Mouse (Mus musculus) bone marrow, adult 2 months (tissue): Measurements from ENCODE around the gene Fam189a1. TPM values are rescaled to one million over a fixed set of nuclear protein-coding genes. Genes with fewer than 3 reads are reported as not detected.

Experiments
- H3K27ac ChIP-seq: fragments of 200-500 bp; 2 replicates; pipeline ENCODE4 v1.5.1; 2012; ENCODE audit warnings: low read depth, mild to moderate bottlenecking, control low read depth, inconsistent platforms, low read length; ENCODE audit not compliant: control insufficient read depth, poor library complexity, insufficient read depth
- H3K4me1 ChIP-seq: fragments of 200-500 bp; 2 replicates; pipeline ENCODE4 v1.6.1; 2011; ENCODE audit warnings: low read length; ENCODE audit not compliant: control insufficient read depth, insufficient read depth
- H3K4me3 ChIP-seq: fragments of 200-500 bp; replicated peaks from 2 replicates; pipeline ENCODE3; 2011; ENCODE audit warnings: mild to moderate bottlenecking, low read depth, low read length, control low read depth; ENCODE audit not compliant: control insufficient read depth
- CTCF ChIP-seq: fragments of 200-500 bp; IDR thresholded peaks from 2 replicates; pipeline ENCODE4 v1.5.1; 2011; ENCODE audit warnings: low read length, control low read depth; ENCODE audit not compliant: control insufficient read depth, insufficient read depth
- POLR2A ChIP-seq: fragments of 200-500 bp; IDR thresholded peaks from 2 replicates; pipeline ENCODE4 v1.6.1; 2011; ENCODE audit warnings: low read depth, mild to moderate bottlenecking, control low read depth, low read length, borderline replicate concordance; ENCODE audit not compliant: control insufficient read depth
- WGBS: fragments of 180-500 bp; shearing (Covaris S2); methylation state at CpG from one replicate; pipeline ENCODE4 v1.1.7; 2018; 5-methylcytosine and 5-hydroxymethylcytosine counted together
- polyA plus RNA-seq: library from polyadenylated mRNA; stranded (reverse); fragments of >200 nt; gene quantifications from 2 replicates; pipeline ENCODE4 v1.2.4, GENCODE M21; 2011; ENCODE audit warnings: low replicate concordance; ENCODE audit not compliant: missing spikeins, insufficient read depth, insufficient read length

The Fam189a1 gene
- polyA plus RNA-seq, 1 experiment: not detected

- H3K4me3 ChIP-seq: no peak overlapping the region
- 27% methylated on average over 6 of the region's 6 CpGs for WGBS
- no peak for TF ChIP-seq POLR2A
- TF ChIP-seq CTCF: no peak
- no peak overlapping the region for H3K27ac ChIP-seq
- no peaks in the 10 kb centered on the region for H3K4me1 ChIP-seq
Observed at GRCm38 (mm10) chr7:65031195-65031594, 125.2 kb downstream of the Fam189a1 start.

- 89% methylated on average over 16 of the region's 16 CpGs for WGBS
- Histone ChIP-seq H3K27ac (no peak overlapping the region), H3K4me3 (no peak overlapping the region), H3K4me1 (no peaks in the 10 kb centered on the region)
- TF ChIP-seq POLR2A (no peak), CTCF (no peak)
Observed at GRCm38 (mm10) chr7:65029985-65030384, 126.4 kb downstream of the Fam189a1 start.

- 57% methylated on average over 2 of the region's 2 CpGs for WGBS
- Histone ChIP-seq H3K27ac (no peak overlapping the region), H3K4me1 (no peaks in the 10 kb centered on the region), H3K4me3 (no peak overlapping the region)
- TF ChIP-seq POLR2A (no peak), CTCF (no peak)
Observed at GRCm38 (mm10) chr7:65021298-65021697, 135.1 kb downstream of the Fam189a1 start.

- Histone ChIP-seq H3K27ac (no peak overlapping the region), H3K4me3 (no peak overlapping the region), H3K4me1 (no peaks in the 10 kb centered on the region)
- WGBS: 82% methylated on average over 8 of the region's 8 CpGs
- TF ChIP-seq CTCF (no peak), POLR2A (no peak)
Observed at GRCm38 (mm10) chr7:65018036-65018679, 138.2 kb downstream of the Fam189a1 start.

- no peak overlapping the region for H3K4me3 ChIP-seq
- H3K27ac ChIP-seq: no peak overlapping the region
- WGBS: 87% methylated on average over 5 of the region's 5 CpGs
- TF ChIP-seq POLR2A (no peak), CTCF (no peak)
- H3K4me1 ChIP-seq: no peaks in the 10 kb centered on the region
Observed at GRCm38 (mm10) chr7:65017348-65017747, 139.0 kb downstream of the Fam189a1 start.

GRCm38 (mm10) chr7:65011133-65011532 is 145.2 kb downstream of the Fam189a1 start:
- H3K4me1 ChIP-seq: no peaks in the 10 kb centered on the region; the same call in 1 of the 2 replicates
- TF ChIP-seq CTCF (no peak), POLR2A (no peak)
- no peak overlapping the region for H3K27ac ChIP-seq
- WGBS: 11% methylated on average over 6 of the region's 6 CpGs
- H3K4me3 ChIP-seq: no peak overlapping the region

GRCm38 (mm10) chr7:65010275-65010674 is 146.1 kb downstream of the Fam189a1 start:
- Histone ChIP-seq H3K27ac (no peak overlapping the region), H3K4me3 (no peak overlapping the region), H3K4me1 (no peaks in the 10 kb centered on the region; the same call in 1 of the 2 replicates)
- under 1% methylated on average over 6 of the region's 6 CpGs for WGBS
- no peak for TF ChIP-seq POLR2A
- no peak for TF ChIP-seq CTCF

- TF ChIP-seq POLR2A (no peak), CTCF (no peak)
- no peak overlapping the region for H3K27ac ChIP-seq
- no peak overlapping the region for H3K4me3 ChIP-seq
- 78% methylated on average over 2 of the region's 2 CpGs for WGBS
- H3K4me1 ChIP-seq: no peaks in the 10 kb centered on the region; the same call in none of the 2 replicates
Observed at GRCm38 (mm10) chr7:65005731-65006130, 150.6 kb downstream of the Fam189a1 start.

- no peak for TF ChIP-seq POLR2A
- TF ChIP-seq CTCF: no peak
- 73% methylated on average over 4 of the region's 4 CpGs for WGBS
- Histone ChIP-seq H3K4me3 (no peak overlapping the region), H3K4me1 (no peaks in the 10 kb centered on the region; the same call in 1 of the 2 replicates), H3K27ac (no peak overlapping the region)
Observed at GRCm38 (mm10) chr7:64999718-65000214, 156.6 kb downstream of the Fam189a1 start.
